Mouse (Mus musculus): ENCODE results near the gene Ascl2. TPM values are rescaled to one million over a fixed set of nuclear protein-coding genes. Genes with fewer than 3 reads are reported as not detected.

Gene Ascl2
- total RNA-seq (2014; rRNA removed) (0.54 TPM in 1 of 2 replicates, not detected in the other), polyA plus RNA-seq (2015; fragmentation: Nextera tagmentation; extraction: Ambion mirVana) (0.44 and 0.52 TPM in 2 replicates)

DNA sequence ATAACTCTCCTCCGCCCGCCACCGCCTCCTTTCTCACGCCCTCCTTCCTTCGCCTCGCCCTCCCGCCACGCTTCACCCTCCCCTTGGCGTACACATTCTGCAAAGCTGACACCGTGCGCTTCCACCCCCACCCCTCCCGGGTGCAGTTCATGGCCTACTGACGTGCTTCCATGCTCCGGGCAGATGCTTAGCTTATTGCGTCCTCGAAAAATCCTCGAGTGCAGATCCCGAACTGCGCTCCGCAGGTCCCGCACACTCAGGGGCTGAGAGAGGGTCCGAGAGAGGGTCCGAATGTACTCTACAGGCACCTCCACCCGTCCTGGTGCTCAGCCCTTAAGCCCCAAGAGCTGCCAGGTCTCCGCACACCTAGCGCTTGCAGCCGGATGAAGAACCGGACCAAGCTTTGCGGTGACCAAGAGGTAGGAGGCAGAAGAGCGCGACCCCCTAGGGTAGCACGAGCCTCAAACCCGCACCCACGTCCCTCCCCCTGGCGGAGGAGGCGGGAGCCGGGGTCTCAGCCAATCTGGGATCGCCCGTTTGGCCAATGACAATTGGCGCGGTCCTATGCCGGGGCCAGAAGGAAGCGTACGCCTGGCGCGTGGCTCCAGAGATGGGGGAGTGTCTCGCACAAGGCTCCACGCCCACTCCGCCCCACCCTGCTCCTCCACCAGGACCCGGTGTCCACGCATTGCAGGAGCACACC, at the start of gene Ascl2:
Gene Ascl2 (minus strand): TSS at position 456 of the 703 bp plus-strand sequence.
- WGBS, result 1% methylated on average over 49 of the region's 51 CpGs
- Histone ChIP-seq H3K9ac (peak within 1 kb of the TSS; percentile 37), H3K27ac (ENCODE audit: low read depth, low read length) (no peak within 1 kb of the TSS), H3K27me3 (ENCODE audit: insufficient read depth, low read length) (peaks cover 53% of the 10 kb centered on the region), H3K36me3 (ENCODE audit: insufficient read depth) (no peaks in the 10 kb centered on the region), H3K4me1 (ENCODE audit: insufficient read depth) (no peaks in the 10 kb centered on the region), H3K4me3 (ENCODE audit: low read depth, low read length) (peak within 1 kb of the TSS; percentile 42), H3K9me3 (ENCODE audit: low read length) (no peaks in the 10 kb centered on the region), H3K4me2 (ENCODE audit: low read depth) (peak within 1 kb of the TSS; percentile 92)
- TF ChIP-seq CTCF (IDR thresholded peaks at IDR 0.05; ENCODE audit: low read depth), result no peak
- ATAC-seq (peak; percentile 42), DNase-seq (peak; percentile 33)

- no peaks in the 10 kb centered on the region for H3K36me3 ChIP-seq (ENCODE audit: insufficient read depth)
- H3K4me3 ChIP-seq (ENCODE audit: low read depth, low read length), result no peak overlapping the region
- H3K9ac ChIP-seq, result no peak overlapping the region
- DNase-seq (no peak), ATAC-seq (no peak)
- TF ChIP-seq CTCF (IDR thresholded peaks at IDR 0.05; ENCODE audit: low read depth), result no peak
- 75% methylated on average over 4 of the region's 4 CpGs for WGBS
- no peaks in the 10 kb centered on the region for H3K4me1 ChIP-seq (ENCODE audit: insufficient read depth)
- H3K27me3 ChIP-seq (ENCODE audit: insufficient read depth, low read length), result no peaks in the 10 kb centered on the region
- no peaks in the 10 kb centered on the region for H3K9me3 ChIP-seq (ENCODE audit: low read length)
- no peak overlapping the region for H3K27ac ChIP-seq (ENCODE audit: low read depth, low read length)
- H3K4me2 ChIP-seq (ENCODE audit: low read depth), result no peak overlapping the region
Observed at GRCm38 (mm10) chr7:143017181-143017580, 48.1 kb upstream of the Ascl2 start.

DNA sequence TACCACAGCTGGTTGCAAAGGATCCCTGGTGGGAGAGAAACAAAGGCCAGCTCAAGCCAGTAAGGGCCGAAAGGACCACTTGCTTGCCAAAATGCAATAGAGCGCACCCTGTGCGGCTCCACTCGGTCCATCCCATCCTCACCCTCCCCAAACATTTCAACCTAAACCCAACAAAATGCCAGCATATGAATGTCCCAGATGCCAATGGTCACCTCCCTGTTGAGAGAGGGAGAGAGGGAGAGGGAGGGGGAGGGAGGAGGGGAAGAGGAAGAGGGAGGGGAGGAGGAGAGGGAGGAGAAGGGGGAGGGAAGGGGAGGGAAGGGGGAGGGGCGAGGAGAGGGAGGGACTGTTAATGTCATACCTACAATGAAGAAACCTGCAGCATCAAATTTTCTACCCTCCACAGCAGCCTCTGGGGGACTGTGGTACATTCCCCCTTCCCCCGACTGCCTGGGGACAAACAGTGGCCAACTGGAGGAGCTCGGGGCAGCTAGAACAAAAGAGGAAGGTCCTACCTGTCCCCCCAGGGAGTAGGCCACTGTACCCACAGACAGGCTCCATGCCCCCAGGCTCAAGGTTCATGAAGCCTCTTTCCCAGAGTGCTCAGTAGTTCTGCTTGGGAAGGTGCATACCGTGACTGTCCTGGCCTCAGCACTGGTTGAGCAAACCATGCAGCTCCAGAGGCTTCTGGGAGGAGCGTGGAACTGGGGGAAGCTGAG, 47.5 kb upstream of the Ascl2 start:
- Histone ChIP-seq H3K9me3 (ENCODE audit: low read length) (no peaks in the 10 kb centered on the region), H3K27me3 (ENCODE audit: insufficient read depth, low read length) (no peaks in the 10 kb centered on the region), H3K4me1 (ENCODE audit: insufficient read depth) (no peaks in the 10 kb centered on the region), H3K4me3 (ENCODE audit: low read depth, low read length) (no peak overlapping the region), H3K9ac (no peak overlapping the region), H3K4me2 (ENCODE audit: low read depth) (no peak overlapping the region), H3K27ac (ENCODE audit: low read depth, low read length) (0 out of 2 replicates have a peak overlapping the region, but pooled peaks have one; percentile 21), H3K36me3 (ENCODE audit: insufficient read depth) (no peaks in the 10 kb centered on the region)
- no peak for TF ChIP-seq CTCF (IDR thresholded peaks at IDR 0.05; ENCODE audit: low read depth)
- WGBS, result 38% methylated on average over 9 of the region's 9 CpGs
- ATAC-seq, result peak; percentile 21
- no peak for DNase-seq

DNA sequence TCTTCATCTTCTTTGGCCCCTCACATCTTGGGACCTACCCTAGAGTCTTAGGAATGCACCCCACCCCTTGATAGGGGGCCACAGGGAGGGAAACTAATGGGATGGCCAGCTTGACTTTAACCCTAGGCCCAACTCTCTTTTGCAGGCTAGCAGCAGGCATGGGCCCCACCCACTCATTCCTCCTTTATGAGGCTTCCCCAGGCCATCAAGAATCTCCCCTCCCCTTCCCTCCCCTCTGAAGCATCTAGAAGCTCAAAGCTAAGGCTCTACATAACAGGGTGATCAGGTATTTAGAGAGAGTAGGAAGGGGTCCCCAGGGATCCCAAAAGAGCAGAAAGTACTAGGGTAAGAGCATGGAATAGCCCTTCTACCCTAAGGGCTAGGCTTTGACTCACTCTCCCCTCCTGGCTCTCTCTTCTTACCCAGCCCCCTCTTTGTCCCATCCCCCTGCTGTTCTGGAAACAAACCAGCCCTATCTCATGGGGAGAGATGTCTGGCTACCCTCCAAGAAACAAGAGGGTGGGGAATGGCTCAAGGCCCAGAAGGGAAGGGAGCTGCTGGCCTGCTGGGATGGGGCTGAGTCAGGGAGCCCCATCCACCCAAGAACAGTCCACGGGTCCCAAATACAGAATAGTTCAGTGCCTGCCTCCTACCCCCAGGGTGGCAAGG, 46.8 kb upstream of the Ascl2 start:
- WGBS, result 11% methylated on average over 1 of the region's 1 CpGs
- no peaks in the 10 kb centered on the region for H3K9me3 ChIP-seq (ENCODE audit: low read length)
- no peaks in the 10 kb centered on the region for H3K4me1 ChIP-seq (ENCODE audit: insufficient read depth)
- no peak overlapping the region for H3K4me2 ChIP-seq (ENCODE audit: low read depth)
- 0 out of 2 replicates have a peak overlapping the region, but pooled peaks have one; percentile 21 for H3K27ac ChIP-seq (ENCODE audit: low read depth, low read length)
- ATAC-seq (peak; percentile 74), DNase-seq (peak; percentile 78)
- TF ChIP-seq CTCF (IDR thresholded peaks at IDR 0.05; ENCODE audit: low read depth), result no peak
- no peak overlapping the region for H3K9ac ChIP-seq
- no peak overlapping the region for H3K4me3 ChIP-seq (ENCODE audit: low read depth, low read length)
- H3K36me3 ChIP-seq (ENCODE audit: insufficient read depth), result no peaks in the 10 kb centered on the region
- no peaks in the 10 kb centered on the region for H3K27me3 ChIP-seq (ENCODE audit: insufficient read depth, low read length)

DNA sequence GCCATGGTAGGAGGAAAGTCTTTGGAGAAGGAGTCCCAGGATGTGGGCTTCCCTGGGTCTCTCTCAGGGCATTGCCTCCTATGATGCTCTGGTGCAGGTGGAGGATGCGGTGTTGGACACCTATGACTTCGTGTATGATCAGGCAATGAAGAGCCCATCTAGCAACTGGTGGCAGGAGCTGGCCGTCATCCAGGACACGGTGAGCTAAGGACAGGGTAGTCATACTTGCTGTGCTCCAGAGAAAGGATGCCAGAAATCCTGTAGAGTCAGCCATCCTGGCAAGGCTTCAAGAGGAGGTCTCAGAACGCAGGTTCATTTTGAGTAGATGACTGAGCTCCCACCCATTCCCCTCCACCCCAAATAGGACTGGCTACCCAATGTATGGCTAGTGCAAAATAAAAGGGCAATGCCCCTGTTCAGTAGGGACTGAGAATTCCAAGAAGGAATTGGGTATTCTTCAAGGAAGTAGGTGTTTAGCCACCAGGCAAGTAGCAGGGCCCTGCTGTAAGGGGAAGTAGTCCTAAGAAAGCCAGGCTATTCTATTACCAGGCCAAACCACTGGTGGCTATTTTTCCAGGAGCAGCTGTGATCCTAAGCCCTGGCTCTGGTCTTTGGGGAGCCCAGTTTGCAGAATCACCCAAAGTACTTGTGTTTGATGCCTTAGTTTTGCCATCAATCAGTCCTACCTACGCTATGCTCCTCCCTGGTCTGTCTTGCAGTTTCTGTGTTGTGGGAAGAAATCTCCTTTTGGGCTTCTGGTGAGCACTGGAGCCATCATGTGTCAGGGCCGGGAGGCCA, 46.0 kb upstream of the Ascl2 start:
- no peak overlapping the region for H3K4me2 ChIP-seq (ENCODE audit: low read depth)
- H3K9ac ChIP-seq, result no peak overlapping the region
- no peak overlapping the region for H3K27ac ChIP-seq (ENCODE audit: low read depth, low read length)
- H3K27me3 ChIP-seq (ENCODE audit: insufficient read depth, low read length), result no peaks in the 10 kb centered on the region
- WGBS, result 83% methylated on average over 7 of the region's 7 CpGs
- DNase-seq, result no peak
- TF ChIP-seq CTCF (IDR thresholded peaks at IDR 0.05; ENCODE audit: low read depth), result no peak
- no peaks in the 10 kb centered on the region for H3K9me3 ChIP-seq (ENCODE audit: low read length)
- ATAC-seq, result no peak
- no peaks in the 10 kb centered on the region for H3K36me3 ChIP-seq (ENCODE audit: insufficient read depth)
- no peaks in the 10 kb centered on the region for H3K4me1 ChIP-seq (ENCODE audit: insufficient read depth)
- H3K4me3 ChIP-seq (ENCODE audit: low read depth, low read length), result no peak overlapping the region

DNA sequence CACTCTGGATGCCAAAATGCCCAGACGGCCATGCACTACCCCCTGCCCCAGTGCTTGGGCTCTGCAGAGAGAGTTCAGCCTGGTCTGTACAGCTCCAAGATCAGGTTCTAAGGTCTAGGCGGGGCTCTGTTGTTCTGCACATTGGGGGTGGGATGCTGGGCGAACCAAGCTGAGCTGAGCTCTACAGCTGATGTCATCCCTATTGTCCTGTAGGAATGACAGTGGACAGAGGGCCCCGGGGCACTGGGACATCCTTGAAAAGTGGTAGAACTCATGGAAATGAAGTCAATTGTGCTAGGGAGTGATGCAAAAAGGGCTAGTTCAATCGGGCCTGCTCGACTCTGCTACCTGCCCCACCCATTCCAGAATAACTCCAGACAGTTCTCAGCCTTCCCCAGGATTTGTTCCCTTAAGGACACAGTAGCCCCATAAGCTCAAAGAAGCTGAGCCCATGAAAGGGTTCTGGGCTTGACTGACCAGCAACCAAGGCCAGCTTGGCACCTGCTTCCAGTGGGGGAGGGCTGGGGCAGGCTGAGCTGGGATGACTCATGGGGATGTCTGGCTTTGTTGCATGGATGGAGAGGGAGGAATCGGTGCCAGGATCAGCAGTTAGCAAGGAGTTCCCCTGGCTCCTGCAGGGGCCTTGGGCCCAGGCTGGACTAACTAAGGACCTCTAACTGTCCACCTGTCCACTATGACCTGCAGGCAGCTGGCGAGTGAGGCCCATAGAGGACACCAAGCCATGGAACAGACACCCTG, 44.5 kb upstream of the Ascl2 start:
- 62% methylated on average over 8 of the region's 8 CpGs for WGBS
- Histone ChIP-seq H3K4me2 (ENCODE audit: low read depth) (no peak overlapping the region), H3K4me1 (ENCODE audit: insufficient read depth) (no peaks in the 10 kb centered on the region; the same call in 1 of the 2 replicates), H3K27ac (ENCODE audit: low read depth, low read length) (no peak overlapping the region), H3K9me3 (ENCODE audit: low read length) (no peaks in the 10 kb centered on the region), H3K4me3 (ENCODE audit: low read depth, low read length) (no peak overlapping the region), H3K36me3 (ENCODE audit: insufficient read depth) (no peaks in the 10 kb centered on the region), H3K27me3 (ENCODE audit: insufficient read depth, low read length) (no peaks in the 10 kb centered on the region), H3K9ac (no peak overlapping the region)
- DNase-seq (no peak), ATAC-seq (peak; percentile 34; the same call in 1 of the 2 replicates)
- no peak for TF ChIP-seq CTCF (IDR thresholded peaks at IDR 0.05; ENCODE audit: low read depth)

All from forebrain, postnatal 0 days (tissue).